42 mouse cellular contexts compared by ENCODE assay signal in genomic region chr10:95814351-95814750, GRCm38 (mm10). TPM values are rescaled to one million over a fixed set of nuclear protein-coding genes. Genes with fewer than 3 reads are reported as not detected.
"Had no signal": no experiment of that assay in that cellular context is flagged by ENCODE, and none has a peak within 500 bp of the region (broad histone marks: within the 10 kb centered on the region; RNA-seq: fewer than 3 reads in every experiment).

No protein-coding gene starts in this region.

- ATAC-seq: liver, embryonic 12.5 days; lung, postnatal 0 days; midbrain, embryonic 15.5 days; midbrain, embryonic 16.5 days had no signal

- H3K27me3 ChIP-seq: limb, embryonic 12.5 days; limb, embryonic 13.5 days; limb, embryonic 15.5 days; liver, embryonic 12.5 days; liver, embryonic 13.5 days; liver, embryonic 15.5 days; lung, embryonic 15.5 days; megakaryocyte, embryonic 14.5 days; midbrain, embryonic 12.5 days; midbrain, embryonic 15.5 days; neural tube, embryonic 12.5 days had no signal

- H3K9ac ChIP-seq: limb, embryonic 12.5 days; limb, embryonic 13.5 days; limb, embryonic 15.5 days; liver, embryonic 12.5 days; liver, embryonic 13.5 days; liver, embryonic 14.5 days; liver, embryonic 15.5 days; lung, embryonic 14.5 days; lung, embryonic 15.5 days; midbrain, embryonic 12.5 days; midbrain, embryonic 15.5 days; neural tube, embryonic 12.5 days had no signal

- H3K27ac ChIP-seq: left cerebral cortex, adult 2 months; limb, embryonic 10.5 days; limb, embryonic 12.5 days; limb, embryonic 13.5 days; limb, embryonic 15.5 days; liver, embryonic 12.5 days; liver, embryonic 13.5 days; liver, embryonic 14.5 days; liver, embryonic 15.5 days; lung, embryonic 15.5 days; macrophage; midbrain, embryonic 10.5 days; midbrain, embryonic 12.5 days; midbrain, embryonic 15.5 days; neural tube, embryonic 12.5 days had no signal

- DNase-seq: left cerebral cortex, postnatal 4 days; liver; liver, embryonic 13.5 days; lung, adult 18-20 months; lung, adult 2 months; lung, embryonic 14.5 days; lung, postnatal 10 days; lung, postnatal 14 days; lung, postnatal 36 days; lung, postnatal 4 days; midbrain, embryonic 14.5 days had no signal

- H3K4me2 ChIP-seq: limb, embryonic 12.5 days; limb, embryonic 13.5 days; limb, embryonic 15.5 days; liver, embryonic 11.5 days; liver, embryonic 12.5 days; liver, embryonic 13.5 days; liver, embryonic 15.5 days; lung, embryonic 14.5 days; lung, embryonic 15.5 days; midbrain, embryonic 12.5 days; midbrain, embryonic 15.5 days; neural tube, embryonic 12.5 days had no signal

- H3K36me3 ChIP-seq: limb, embryonic 10.5 days; limb, embryonic 12.5 days; limb, embryonic 13.5 days; limb, embryonic 15.5 days; liver, embryonic 12.5 days; liver, embryonic 13.5 days; liver, embryonic 15.5 days; lung, embryonic 15.5 days; midbrain, embryonic 10.5 days; midbrain, embryonic 12.5 days; midbrain, embryonic 15.5 days; neural tube, embryonic 12.5 days had no signal

- H3K4me1 ChIP-seq: limb, embryonic 15.5 days; liver, embryonic 13.5 days; lung, embryonic 15.5 days; midbrain, embryonic 15.5 days had no signal

- H3K4me3 ChIP-seq: left cerebral cortex, adult 2 months; limb, embryonic 10.5 days; limb, embryonic 12.5 days; limb, embryonic 13.5 days; limb, embryonic 15.5 days; liver, embryonic 12.5 days; liver, embryonic 13.5 days; liver, embryonic 15.5 days; lung, embryonic 15.5 days; megakaryocyte, embryonic 14.5 days; midbrain, embryonic 10.5 days; midbrain, embryonic 12.5 days; midbrain, embryonic 15.5 days; myocyte; neural tube, embryonic 12.5 days had no signal

- H3K9me3 ChIP-seq: limb, embryonic 10.5 days; limb, embryonic 12.5 days; limb, embryonic 13.5 days; limb, embryonic 15.5 days; liver, embryonic 12.5 days; liver, embryonic 13.5 days; liver, embryonic 15.5 days; lung, embryonic 15.5 days; midbrain, embryonic 10.5 days; midbrain, embryonic 12.5 days; midbrain, embryonic 15.5 days; neural tube, embryonic 12.5 days had no signal

RNA-seq across cellular contexts. Expression of gene Gm33543, which starts 28.4 kb away (rescaled TPM):
- total RNA-seq: left cerebral cortex, adult 2 months; left cerebral cortex, postnatal 10 days; left cerebral cortex, postnatal 14 days; left cerebral cortex, postnatal 25 days; left cerebral cortex, postnatal 4 days; megakaryocyte progenitor cell, adult 5-6 weeks; megakaryocyte, adult 5-6 weeks; megakaryocyte-erythroid progenitor cell, adult 5-6 weeks; midbrain, postnatal 0 days; monocyte, adult 5-6 weeks had no signal
- polyA plus RNA-seq: limb, embryonic 10.5 days; limb, embryonic 11.5 days; limb, embryonic 12.5 days; limb, embryonic 13.5 days; limb, embryonic 14.5 days; limb, embryonic 15.5 days; liver, embryonic 11.5 days; liver, embryonic 12.5 days; liver, embryonic 13.5 days; liver, embryonic 14.5 days; lung, embryonic 14.5 days; lung, embryonic 15.5 days; lung, embryonic 16.5 days; lung, postnatal 0 days; macrophage; midbrain, embryonic 10.5 days; midbrain, embryonic 12.5 days; midbrain, embryonic 14.5 days; midbrain, embryonic 15.5 days; myocyte; neural tube, embryonic 11.5 days; neural tube, embryonic 12.5 days had no signal
